Mouse (Mus musculus): ENCODE results near the gene Exoc6b. TPM values are rescaled to one million over a fixed set of nuclear protein-coding genes. Genes with fewer than 3 reads are reported as not detected.

The Exoc6b gene
- polyA plus RNA-seq, 1 experiment, result 41.9 TPM

GRCm38 (mm10) chr6:84693844-84694243, 375.5 kb downstream of the Exoc6b start:
- Histone ChIP-seq H3K9ac (ENCODE audit: low read depth, poor library complexity, severe bottlenecking) (no peak overlapping the region), H3K4me3 (ENCODE audit: low read depth, low read length) (no peak overlapping the region), H3K4me1 (ENCODE audit: control insufficient read depth, insufficient read depth, low read length) (no peaks in the 10 kb centered on the region), H3K27me3 (ENCODE audit: control insufficient read depth, insufficient read depth, low read length, poor library complexity, severe bottlenecking) (no peaks in the 10 kb centered on the region), H3K9me3 (replicated peaks; ENCODE audit: control insufficient read depth, insufficient read depth, low read length, poor library complexity, severe bottlenecking) (no peaks in the 10 kb centered on the region; the same call in 1 of the 2 replicates), H3K27ac (ENCODE audit: insufficient read depth, low read length) (no peak overlapping the region), H3K36me3 (ENCODE audit: control insufficient read depth, insufficient read depth, low read length, poor library complexity, severe bottlenecking) (no peaks in the 10 kb centered on the region)
- TF ChIP-seq EP300 (IDR thresholded peaks at IDR 0.05; ENCODE audit: insufficient read depth, low read depth, low read length) (no peak), POLR2A (IDR thresholded peaks at IDR 0.05; ENCODE audit: insufficient read depth, low read length) (no peak), CTCF (IDR thresholded peaks at IDR 0.05; ENCODE audit: low read depth, low read length) (no peak)

- Histone ChIP-seq H3K9ac (ENCODE audit: low read depth, poor library complexity, severe bottlenecking) (no peak overlapping the region), H3K27ac (ENCODE audit: insufficient read depth, low read length) (no peak overlapping the region), H3K4me1 (ENCODE audit: control insufficient read depth, insufficient read depth, low read length) (no peaks in the 10 kb centered on the region), H3K27me3 (ENCODE audit: control insufficient read depth, insufficient read depth, low read length, poor library complexity, severe bottlenecking) (no peaks in the 10 kb centered on the region), H3K4me3 (ENCODE audit: low read depth, low read length) (no peak overlapping the region), H3K9me3 (replicated peaks; ENCODE audit: control insufficient read depth, insufficient read depth, low read length, poor library complexity, severe bottlenecking) (no peaks in the 10 kb centered on the region; the same call in 1 of the 2 replicates), H3K36me3 (ENCODE audit: control insufficient read depth, insufficient read depth, low read length, poor library complexity, severe bottlenecking) (no peaks in the 10 kb centered on the region)
- TF ChIP-seq POLR2A (IDR thresholded peaks at IDR 0.05; ENCODE audit: insufficient read depth, low read length) (no peak), CTCF (IDR thresholded peaks at IDR 0.05; ENCODE audit: low read depth, low read length) (no peak), EP300 (IDR thresholded peaks at IDR 0.05; ENCODE audit: insufficient read depth, low read depth, low read length) (no peak)
Measured at GRCm38 (mm10) chr6:84693204-84693603, 376.1 kb downstream of the Exoc6b start.

GRCm38 (mm10) chr6:84691907-84692306, 377.4 kb downstream of the Exoc6b start:
- TF ChIP-seq CTCF (IDR thresholded peaks at IDR 0.05; ENCODE audit: low read depth, low read length), result no peak
- no peak for TF ChIP-seq POLR2A (IDR thresholded peaks at IDR 0.05; ENCODE audit: insufficient read depth, low read length)
- TF ChIP-seq EP300 (IDR thresholded peaks at IDR 0.05; ENCODE audit: insufficient read depth, low read depth, low read length), result no peak
- Histone ChIP-seq H3K9me3 (replicated peaks; ENCODE audit: control insufficient read depth, insufficient read depth, low read length, poor library complexity, severe bottlenecking) (no peaks in the 10 kb centered on the region; the same call in 1 of the 2 replicates), H3K36me3 (ENCODE audit: control insufficient read depth, insufficient read depth, low read length, poor library complexity, severe bottlenecking) (no peaks in the 10 kb centered on the region), H3K9ac (ENCODE audit: low read depth, poor library complexity, severe bottlenecking) (no peak overlapping the region), H3K27me3 (ENCODE audit: control insufficient read depth, insufficient read depth, low read length, poor library complexity, severe bottlenecking) (no peaks in the 10 kb centered on the region), H3K4me1 (ENCODE audit: control insufficient read depth, insufficient read depth, low read length) (no peaks in the 10 kb centered on the region), H3K27ac (ENCODE audit: insufficient read depth, low read length) (no peak overlapping the region), H3K4me3 (ENCODE audit: low read depth, low read length) (no peak overlapping the region)

GRCm38 (mm10) chr6:84677770-84678169, 391.5 kb downstream of the Exoc6b start:
- H3K27ac ChIP-seq (ENCODE audit: insufficient read depth, low read length), result no peak overlapping the region
- no peaks in the 10 kb centered on the region for H3K4me1 ChIP-seq (ENCODE audit: control insufficient read depth, insufficient read depth, low read length)
- H3K9ac ChIP-seq (ENCODE audit: low read depth, poor library complexity, severe bottlenecking), result no peak overlapping the region
- no peaks in the 10 kb centered on the region for H3K9me3 ChIP-seq (replicated peaks; ENCODE audit: control insufficient read depth, insufficient read depth, low read length, poor library complexity, severe bottlenecking)
- H3K36me3 ChIP-seq (ENCODE audit: control insufficient read depth, insufficient read depth, low read length, poor library complexity, severe bottlenecking), result no peaks in the 10 kb centered on the region
- TF ChIP-seq EP300 (IDR thresholded peaks at IDR 0.05; ENCODE audit: insufficient read depth, low read depth, low read length) (no peak), POLR2A (IDR thresholded peaks at IDR 0.05; ENCODE audit: insufficient read depth, low read length) (no peak), CTCF (IDR thresholded peaks at IDR 0.05; ENCODE audit: low read depth, low read length) (no peak)
- H3K27me3 ChIP-seq (ENCODE audit: control insufficient read depth, insufficient read depth, low read length, poor library complexity, severe bottlenecking), result no peaks in the 10 kb centered on the region
- no peak overlapping the region for H3K4me3 ChIP-seq (ENCODE audit: low read depth, low read length)

- TF ChIP-seq CTCF (IDR thresholded peaks at IDR 0.05; ENCODE audit: low read depth, low read length) (no peak), EP300 (IDR thresholded peaks at IDR 0.05; ENCODE audit: insufficient read depth, low read depth, low read length) (no peak), POLR2A (IDR thresholded peaks at IDR 0.05; ENCODE audit: insufficient read depth, low read length) (no peak)
- no peaks in the 10 kb centered on the region for H3K4me1 ChIP-seq (ENCODE audit: control insufficient read depth, insufficient read depth, low read length)
Measured at GRCm38 (mm10) chr6:84674936-84675335, 394.4 kb downstream of the Exoc6b start.

GRCm38 (mm10) chr6:84674136-84674535, 395.2 kb downstream of the Exoc6b start:
- H3K27me3 ChIP-seq (ENCODE audit: control insufficient read depth, insufficient read depth, low read length, poor library complexity, severe bottlenecking), result no peaks in the 10 kb centered on the region
- no peak overlapping the region for H3K4me3 ChIP-seq (ENCODE audit: low read depth, low read length)
- no peak overlapping the region for H3K9ac ChIP-seq (ENCODE audit: low read depth, poor library complexity, severe bottlenecking)
- H3K4me1 ChIP-seq (ENCODE audit: control insufficient read depth, insufficient read depth, low read length), result no peaks in the 10 kb centered on the region
- H3K9me3 ChIP-seq (replicated peaks; ENCODE audit: control insufficient read depth, insufficient read depth, low read length, poor library complexity, severe bottlenecking), result no peaks in the 10 kb centered on the region; the same call in 1 of the 2 replicates
- no peaks in the 10 kb centered on the region for H3K36me3 ChIP-seq (ENCODE audit: control insufficient read depth, insufficient read depth, low read length, poor library complexity, severe bottlenecking)
- TF ChIP-seq EP300 (IDR thresholded peaks at IDR 0.05; ENCODE audit: insufficient read depth, low read depth, low read length) (peak; percentile 46; the same call in 1 of the 2 replicates), POLR2A (IDR thresholded peaks at IDR 0.05; ENCODE audit: insufficient read depth, low read length) (no peak)
- no peak overlapping the region for H3K27ac ChIP-seq (ENCODE audit: insufficient read depth, low read length)

More at GRCm38 (mm10) chr6:84674936-84675335, 394.4 kb downstream of the Exoc6b start:
- H3K36me3 ChIP-seq (ENCODE audit: control insufficient read depth, insufficient read depth, low read length, poor library complexity, severe bottlenecking), result no peaks in the 10 kb centered on the region
- no peaks in the 10 kb centered on the region; the same call in 1 of the 2 replicates for H3K9me3 ChIP-seq (replicated peaks; ENCODE audit: control insufficient read depth, insufficient read depth, low read length, poor library complexity, severe bottlenecking)
- no peak overlapping the region for H3K9ac ChIP-seq (ENCODE audit: low read depth, poor library complexity, severe bottlenecking)
- no peaks in the 10 kb centered on the region for H3K27me3 ChIP-seq (ENCODE audit: control insufficient read depth, insufficient read depth, low read length, poor library complexity, severe bottlenecking)
- H3K4me3 ChIP-seq (ENCODE audit: low read depth, low read length), result no peak overlapping the region
- H3K27ac ChIP-seq (ENCODE audit: insufficient read depth, low read length), result no peak overlapping the region
